Mouse (Mus musculus): ENCODE data around the gene Nr2f1. TPM values are rescaled to one million over a fixed set of nuclear protein-coding genes. Genes with fewer than 3 reads are reported as not detected.

Nr2f1 gene
- polyA plus RNA-seq, 1 experiment, result not detected

- no peaks in the 10 kb centered on the region for H3K4me1 ChIP-seq (ENCODE audit: control insufficient read depth, insufficient read depth, low read length)
- peak overlapping the region; percentile 13; the same call in 1 of the 2 replicates for H3K4me3 ChIP-seq (ENCODE audit: insufficient read depth, low read length)
- no peak for TF ChIP-seq CTCF (IDR thresholded peaks at IDR 0.05; ENCODE audit: low read depth, low read length)
- no peak for TF ChIP-seq POLR2A (IDR thresholded peaks at IDR 0.05; ENCODE audit: borderline replicate concordance, low read depth, low read length)
- H3K27ac ChIP-seq (ENCODE audit: insufficient read depth, low read depth, low read length), result no peak overlapping the region
Observed at GRCm38 (mm10) chr13:78181930-78182558, 17.5 kb downstream of the Nr2f1 start.

GRCm38 (mm10) chr13:78181071-78181929 is 18.3 kb downstream of the Nr2f1 start:
- H3K4me3 ChIP-seq (ENCODE audit: insufficient read depth, low read length), result 0 out of 2 replicates have a peak overlapping the region, but pooled peaks have one; percentile 2
- TF ChIP-seq POLR2A (IDR thresholded peaks at IDR 0.05; ENCODE audit: borderline replicate concordance, low read depth, low read length), result no peak
- TF ChIP-seq CTCF (IDR thresholded peaks at IDR 0.05; ENCODE audit: low read depth, low read length), result no peak
- H3K4me1 ChIP-seq (ENCODE audit: control insufficient read depth, insufficient read depth, low read length), result no peaks in the 10 kb centered on the region
- H3K27ac ChIP-seq (ENCODE audit: insufficient read depth, low read depth, low read length), result no peak overlapping the region

- H3K4me3 ChIP-seq (ENCODE audit: insufficient read depth, low read length), result no peak overlapping the region
- H3K27ac ChIP-seq (ENCODE audit: insufficient read depth, low read depth, low read length), result no peak overlapping the region
- no peak for TF ChIP-seq CTCF (IDR thresholded peaks at IDR 0.05; ENCODE audit: low read depth, low read length)
- TF ChIP-seq POLR2A (IDR thresholded peaks at IDR 0.05; ENCODE audit: borderline replicate concordance, low read depth, low read length), result no peak
- no peaks in the 10 kb centered on the region for H3K4me1 ChIP-seq (ENCODE audit: control insufficient read depth, insufficient read depth, low read length)
Observed at GRCm38 (mm10) chr13:78180261-78180660, 19.3 kb downstream of the Nr2f1 start.

- TF ChIP-seq CTCF (IDR thresholded peaks at IDR 0.05; ENCODE audit: low read depth, low read length) (no peak), POLR2A (IDR thresholded peaks at IDR 0.05; ENCODE audit: borderline replicate concordance, low read depth, low read length) (no peak)
- Histone ChIP-seq H3K4me1 (ENCODE audit: control insufficient read depth, insufficient read depth, low read length) (no peaks in the 10 kb centered on the region), H3K27ac (ENCODE audit: insufficient read depth, low read depth, low read length) (no peak overlapping the region), H3K4me3 (ENCODE audit: insufficient read depth, low read length) (no peak overlapping the region)
Observed at GRCm38 (mm10) chr13:78179312-78180097, 20.1 kb downstream of the Nr2f1 start.

- Histone ChIP-seq H3K27ac (ENCODE audit: insufficient read depth, low read depth, low read length) (no peak overlapping the region), H3K4me1 (ENCODE audit: control insufficient read depth, insufficient read depth, low read length) (no peaks in the 10 kb centered on the region), H3K4me3 (ENCODE audit: insufficient read depth, low read length) (no peak overlapping the region)
- no peak for TF ChIP-seq CTCF (IDR thresholded peaks at IDR 0.05; ENCODE audit: low read depth, low read length)
- no peak for TF ChIP-seq POLR2A (IDR thresholded peaks at IDR 0.05; ENCODE audit: borderline replicate concordance, low read depth, low read length)
Observed at GRCm38 (mm10) chr13:78178771-78179170, 20.8 kb downstream of the Nr2f1 start.

- Histone ChIP-seq H3K27ac (ENCODE audit: insufficient read depth, low read depth, low read length) (no peak overlapping the region), H3K4me3 (ENCODE audit: insufficient read depth, low read length) (no peak overlapping the region), H3K4me1 (ENCODE audit: control insufficient read depth, insufficient read depth, low read length) (no peaks in the 10 kb centered on the region)
- TF ChIP-seq POLR2A (IDR thresholded peaks at IDR 0.05; ENCODE audit: borderline replicate concordance, low read depth, low read length), result no peak
- no peak for TF ChIP-seq CTCF (IDR thresholded peaks at IDR 0.05; ENCODE audit: low read depth, low read length)
Observed at GRCm38 (mm10) chr13:78178021-78178420, 21.5 kb downstream of the Nr2f1 start.

- no peak for TF ChIP-seq CTCF (IDR thresholded peaks at IDR 0.05; ENCODE audit: low read depth, low read length)
- no peak for TF ChIP-seq POLR2A (IDR thresholded peaks at IDR 0.05; ENCODE audit: borderline replicate concordance, low read depth, low read length)
- no peak overlapping the region for H3K4me3 ChIP-seq (ENCODE audit: insufficient read depth, low read length)
- H3K4me1 ChIP-seq (ENCODE audit: control insufficient read depth, insufficient read depth, low read length), result no peaks in the 10 kb centered on the region
Observed at GRCm38 (mm10) chr13:78177381-78177950, 22.1 kb downstream of the Nr2f1 start.

GRCm38 (mm10) chr13:78175821-78176380 is 23.7 kb downstream of the Nr2f1 start:
- no peak overlapping the region for H3K4me3 ChIP-seq (ENCODE audit: insufficient read depth, low read length)
- TF ChIP-seq CTCF (IDR thresholded peaks at IDR 0.05; ENCODE audit: low read depth, low read length), result no peak
- no peaks in the 10 kb centered on the region for H3K4me1 ChIP-seq (ENCODE audit: control insufficient read depth, insufficient read depth, low read length)
- no peak overlapping the region for H3K27ac ChIP-seq (ENCODE audit: insufficient read depth, low read depth, low read length)

More at GRCm38 (mm10) chr13:78177381-78177950, 22.1 kb downstream of the Nr2f1 start:
- H3K27ac ChIP-seq (ENCODE audit: insufficient read depth, low read depth, low read length), result no peak overlapping the region

GRCm38 (mm10) chr13:78174891-78175290 is 24.7 kb downstream of the Nr2f1 start:
- TF ChIP-seq CTCF (IDR thresholded peaks at IDR 0.05; ENCODE audit: low read depth, low read length) (no peak), POLR2A (IDR thresholded peaks at IDR 0.05; ENCODE audit: borderline replicate concordance, low read depth, low read length) (no peak)
- H3K27ac ChIP-seq (ENCODE audit: insufficient read depth, low read depth, low read length), result no peak overlapping the region
- no peak overlapping the region for H3K4me3 ChIP-seq (ENCODE audit: insufficient read depth, low read length)
- H3K4me1 ChIP-seq (ENCODE audit: control insufficient read depth, insufficient read depth, low read length), result no peaks in the 10 kb centered on the region

Data from bone marrow macrophage, adult 2 months (primary cell).